Mouse (Mus musculus) ES-Bruce4 (cell line): ENCODE results near the gene 1810049J17Rik. TPM values are rescaled to one million over a fixed set of nuclear protein-coding genes. Genes with fewer than 3 reads are reported as not detected.
"Not testable (repeated sequence)": the region's sequence is repeated elsewhere in the genome, so short reads cannot be mapped to it uniquely, and the experiment has no call there.

Source experiments
- H3K27ac ChIP-seq: 2 replicates; pipeline ENCODE4 v1.5.1; 2012; ENCODE audit warnings: low read length, inconsistent platforms; ENCODE audit not compliant: insufficient read depth
- H3K27me3 ChIP-seq: 2 replicates; pipeline ENCODE4 v1.6.1; 2012; ENCODE audit warnings: mild to moderate bottlenecking, low read length, inconsistent platforms; ENCODE audit not compliant: control insufficient read depth, poor library complexity, insufficient read depth, severe bottlenecking
- H3K36me3 ChIP-seq: 2 replicates; pipeline ENCODE4 v1.6.1; 2012; ENCODE audit warnings: inconsistent platforms, mild to moderate bottlenecking, low read length, moderate library complexity; ENCODE audit not compliant: control insufficient read depth, poor library complexity, insufficient read depth, severe bottlenecking
- H3K4me1 ChIP-seq: one replicate; pipeline ENCODE4 v1.8.1; 2011; ENCODE audit warnings: low read length; ENCODE audit not compliant: control insufficient read depth, insufficient read depth
- H3K4me3 ChIP-seq: 2 replicates; pipeline ENCODE4 v1.5.1; 2011; ENCODE audit warnings: low read depth, mild to moderate bottlenecking, low read length
- H3K9ac ChIP-seq: 2 replicates; pipeline ENCODE4 v1.6.1; 2012; ENCODE audit warnings: low read depth, mild to moderate bottlenecking, inconsistent platforms; ENCODE audit not compliant: poor library complexity, severe bottlenecking
- H3K9me3 ChIP-seq: replicated peaks from 2 replicates; pipeline ENCODE4 v1.6.1; 2012; ENCODE audit warnings: mild to moderate bottlenecking, low read length, inconsistent platforms; ENCODE audit not compliant: control insufficient read depth, poor library complexity, insufficient read depth, severe bottlenecking
- CTCF ChIP-seq: IDR thresholded peaks from one replicate; pipeline ENCODE4 v1.8.1; 2011; ENCODE audit warnings: low read depth, low read length
- EP300 ChIP-seq: IDR thresholded peaks from 2 replicates; pipeline ENCODE4 v1.6.1; 2011; ENCODE audit warnings: low read depth, low read length; ENCODE audit not compliant: insufficient read depth
- POLR2A ChIP-seq: IDR thresholded peaks from one replicate; pipeline ENCODE4 v1.8.1; 2011; ENCODE audit warnings: low read length; ENCODE audit not compliant: insufficient read depth
- polyA plus RNA-seq: library from polyadenylated mRNA; stranded (reverse); fragments of >200 nt; gene quantifications from 2 replicates; pipeline ENCODE4 v1.2.4, GENCODE M21; 2011; ENCODE audit warnings: low read depth; ENCODE audit not compliant: missing spikeins, insufficient read depth, insufficient read length

The 1810049J17Rik gene
- not detected in 2 replicates for polyA plus RNA-seq

GRCm38 (mm10) chr15:12321788-12322621 lies at the start of gene 1810049J17Rik:
Gene 1810049J17Rik (minus strand): TSS chr15:12321899.
- Histone ChIP-seq H3K27ac (no peak within 1 kb of the TSS), H3K9me3 (no peaks in the 10 kb centered on the region), H3K36me3 (peaks cover 6% of the 10 kb centered on the region), H3K9ac (peak within 1 kb of the TSS; percentile 92), H3K4me3 (peak within 1 kb of the TSS; percentile 88), H3K4me1 (peaks cover 2% of the 10 kb centered on the region), H3K27me3 (no peaks in the 10 kb centered on the region)
- TF ChIP-seq POLR2A (no peak), CTCF (no peak), EP300 (no peak)

- Histone ChIP-seq H3K36me3 (no peaks in the 10 kb centered on the region), H3K27ac (no peak overlapping the region), H3K27me3 (no peaks in the 10 kb centered on the region), H3K9me3 (no peaks in the 10 kb centered on the region), H3K4me1 (no peaks in the 10 kb centered on the region), H3K9ac (no peak overlapping the region), H3K4me3 (no peak overlapping the region)
- TF ChIP-seq POLR2A (no peak), CTCF (peak; percentile 73)
Observed at GRCm38 (mm10) chr15:12371183-12371582, 49.5 kb upstream of the 1810049J17Rik start.

- no peak overlapping the region for H3K9ac ChIP-seq
- no peak for TF ChIP-seq CTCF
- TF ChIP-seq EP300, result no peak
- TF ChIP-seq POLR2A, result no peak
- H3K36me3 ChIP-seq, result no peaks in the 10 kb centered on the region
- no peak overlapping the region for H3K4me3 ChIP-seq
- H3K27me3 ChIP-seq, result no peaks in the 10 kb centered on the region
- H3K27ac ChIP-seq, result no peak overlapping the region
- H3K4me1 ChIP-seq, result no peaks in the 10 kb centered on the region
- no peaks in the 10 kb centered on the region for H3K9me3 ChIP-seq
Observed at GRCm38 (mm10) chr15:12370096-12370495, 48.4 kb upstream of the 1810049J17Rik start.

GRCm38 (mm10) chr15:12368850-12369249 lies 47.2 kb upstream of the 1810049J17Rik start:
- TF ChIP-seq CTCF (no peak), POLR2A (no peak), EP300 (no peak)
- Histone ChIP-seq H3K4me1 (no peaks in the 10 kb centered on the region), H3K4me3 (no peak overlapping the region), H3K9ac (no peak overlapping the region), H3K36me3 (no peaks in the 10 kb centered on the region), H3K27me3 (no peaks in the 10 kb centered on the region), H3K27ac (no peak overlapping the region), H3K9me3 (no peaks in the 10 kb centered on the region)

GRCm38 (mm10) chr15:12368357-12368756 lies 46.7 kb upstream of the 1810049J17Rik start:
- Histone ChIP-seq H3K27ac (no peak overlapping the region), H3K4me3 (no peak overlapping the region), H3K9me3 (no peaks in the 10 kb centered on the region), H3K4me1 (no peaks in the 10 kb centered on the region), H3K36me3 (no peaks in the 10 kb centered on the region), H3K27me3 (no peaks in the 10 kb centered on the region), H3K9ac (no peak overlapping the region)
- no peak for TF ChIP-seq CTCF

GRCm38 (mm10) chr15:12367306-12368080 lies 45.8 kb upstream of the 1810049J17Rik start:
- Histone ChIP-seq H3K27ac (no peak overlapping the region), H3K4me1 (no peaks in the 10 kb centered on the region), H3K27me3 (no peaks in the 10 kb centered on the region), H3K9ac (no peak overlapping the region), H3K4me3 (no peak overlapping the region), H3K36me3 (no peaks in the 10 kb centered on the region), H3K9me3 (no peaks in the 10 kb centered on the region)
- TF ChIP-seq POLR2A (no peak), CTCF (no peak), EP300 (no peak)

- not testable (repeated sequence) for H3K36me3 ChIP-seq, H3K4me1 ChIP-seq, H3K27ac ChIP-seq
Observed at GRCm38 (mm10) chr15:12366580-12367305, 45.0 kb upstream of the 1810049J17Rik start.

More at GRCm38 (mm10) chr15:12366580-12367305, 45.0 kb upstream of the 1810049J17Rik start:
- not testable (repeated sequence) for H3K9me3 ChIP-seq, H3K4me3 ChIP-seq, H3K27me3 ChIP-seq, H3K9ac ChIP-seq
